In the genomic region with DNA sequence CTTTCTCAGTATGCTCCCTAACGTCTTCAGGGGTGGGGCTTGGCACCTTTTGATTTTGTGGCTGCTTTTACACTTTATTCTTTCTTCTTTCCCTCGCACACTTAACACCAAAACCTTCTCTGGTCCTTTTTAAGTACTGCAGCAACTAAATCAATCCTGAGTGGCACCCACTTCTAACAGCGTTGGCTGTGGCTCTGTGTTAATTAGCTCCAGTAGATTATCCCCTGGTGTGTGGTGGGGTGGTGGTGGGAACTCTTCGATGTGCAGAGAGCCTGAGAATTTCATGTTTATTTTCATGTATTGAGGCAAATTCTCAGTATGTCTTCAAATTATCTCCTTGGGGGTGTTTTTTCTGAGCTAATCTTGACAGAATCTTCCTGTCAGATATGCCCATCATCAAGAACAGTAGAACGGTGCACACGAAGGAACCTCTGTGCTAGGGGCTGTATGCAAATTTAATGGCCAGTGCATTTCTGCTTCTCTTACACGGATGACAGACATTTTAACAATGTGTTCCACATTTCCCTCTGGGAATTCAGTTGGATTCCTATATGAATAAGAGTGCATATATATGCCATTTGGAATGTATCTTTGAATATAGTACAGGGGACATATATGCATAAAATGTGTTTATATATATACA, we compare ENCODE assay signal across 31 mouse cellular contexts.
DNase-seq lines count a peak whose midpoint lies in the region; ATAC-seq lines count a peak whose summit lies in the region.
"Had no signal": no experiment of that assay in that cellular context is flagged by ENCODE, and none has a peak within 500 bp of the region (broad histone marks: within the 10 kb centered on the region; RNA-seq: fewer than 3 reads in every experiment).

No protein-coding gene starts in this region.

- H3K27me3 ChIP-seq in hindbrain, embryonic 12.5 days: no peaks in the 10 kb centered on the region
- H3K27me3 ChIP-seq in hindbrain, embryonic 13.5 days: no peaks in the 10 kb centered on the region
- no peaks in the 10 kb centered on the region for H3K27me3 ChIP-seq in forebrain, embryonic 15.5 days
- H3K27me3 ChIP-seq in kidney, embryonic 16.5 days (ENCODE audit: insufficient read depth, low read length): no peaks in the 10 kb centered on the region
- H3K27me3 ChIP-seq: embryonic facial prominence, embryonic 13.5 days; heart, embryonic 12.5 days; hindbrain, embryonic 15.5 days; kidney, embryonic 15.5 days; limb, embryonic 13.5 days; lung, embryonic 15.5 days had no signal

- peak; percentile 6 for DNase-seq in thymus, postnatal 14 days
- no peak for DNase-seq in thymus, postnatal 25 days
- no peak for DNase-seq in kidney, postnatal 25 days
- DNase-seq: adrenal gland, postnatal 25 days; cerebellum, adult 18-20 months; cerebellum, postnatal 10 days; gastrocnemius, adult 2 months; gastrocnemius, postnatal 36 days; heart, adult 18-20 months; heart, postnatal 4 days; kidney, adult 18-20 months; kidney, postnatal 4 days; lung, postnatal 36 days; right cerebral cortex, adult 18-20 months; spleen, adult 18-20 months; thymus, adult 18-20 months; thymus, postnatal 4 days had no signal

- 51% methylated on average over 7 of the region's 7 CpGs for WGBS in hindbrain, embryonic 12.5 days
- WGBS in hindbrain, embryonic 13.5 days: 35% methylated on average over 7 of the region's 7 CpGs
- 13% methylated on average over 7 of the region's 7 CpGs for WGBS in forebrain, embryonic 15.5 days
- WGBS in kidney, embryonic 16.5 days: 41% methylated on average over 7 of the region's 7 CpGs

- H3K36me3 ChIP-seq in hindbrain, embryonic 12.5 days: no peaks in the 10 kb centered on the region
- H3K36me3 ChIP-seq in hindbrain, embryonic 13.5 days: no peaks in the 10 kb centered on the region
- no peaks in the 10 kb centered on the region for H3K36me3 ChIP-seq in forebrain, embryonic 15.5 days
- H3K36me3 ChIP-seq in kidney, embryonic 16.5 days (ENCODE audit: insufficient read depth, low read length): no peaks in the 10 kb centered on the region
- H3K36me3 ChIP-seq: embryonic facial prominence, embryonic 13.5 days; heart, embryonic 12.5 days; hindbrain, embryonic 15.5 days; kidney, embryonic 15.5 days; limb, embryonic 13.5 days; lung, embryonic 15.5 days had no signal

- H3K4me3 ChIP-seq in hindbrain, embryonic 12.5 days: no peak overlapping the region
- H3K4me3 ChIP-seq in hindbrain, embryonic 13.5 days: no peak overlapping the region
- no peak overlapping the region for H3K4me3 ChIP-seq in forebrain, embryonic 15.5 days
- H3K4me3 ChIP-seq in kidney, embryonic 16.5 days (ENCODE audit: low read length): no peak overlapping the region
- H3K4me3 ChIP-seq: embryonic facial prominence, embryonic 13.5 days; erythroblast, embryonic 14.5 days; gastrocnemius, adult 2 months; heart, embryonic 12.5 days; hindbrain, embryonic 15.5 days; kidney, embryonic 15.5 days; limb, embryonic 13.5 days; lung, embryonic 15.5 days had no signal

- H3K4me1 ChIP-seq in hindbrain, embryonic 12.5 days: peaks cover 2% of the 10 kb centered on the region; the same call in 1 of the 2 replicates
- peaks cover 6% of the 10 kb centered on the region; the same call in 1 of the 2 replicates for H3K4me1 ChIP-seq in hindbrain, embryonic 13.5 days (replicated peaks)
- peaks cover 12% of the 10 kb centered on the region for H3K4me1 ChIP-seq in forebrain, embryonic 15.5 days
- H3K4me1 ChIP-seq in kidney, embryonic 16.5 days (ENCODE audit: insufficient read depth, low read length): no peaks in the 10 kb centered on the region
- H3K4me1 ChIP-seq: embryonic facial prominence, embryonic 13.5 days; kidney, embryonic 15.5 days; lung, embryonic 15.5 days had no signal

- H3K9ac ChIP-seq in hindbrain, embryonic 12.5 days: no peak overlapping the region
- no peak overlapping the region for H3K9ac ChIP-seq in hindbrain, embryonic 13.5 days
- H3K9ac ChIP-seq in forebrain, embryonic 15.5 days (replicated peaks): no peak overlapping the region
- no peak overlapping the region for H3K9ac ChIP-seq in kidney, embryonic 16.5 days (replicated peaks; ENCODE audit: low read length)
- H3K9ac ChIP-seq: embryonic facial prominence, embryonic 13.5 days; heart, embryonic 12.5 days; hindbrain, embryonic 15.5 days; kidney, embryonic 15.5 days; limb, embryonic 13.5 days; lung, embryonic 15.5 days had no signal

- no peaks in the 10 kb centered on the region for H3K9me3 ChIP-seq in hindbrain, embryonic 12.5 days (replicated peaks)
- no peaks in the 10 kb centered on the region for H3K9me3 ChIP-seq in hindbrain, embryonic 13.5 days
- H3K9me3 ChIP-seq in forebrain, embryonic 15.5 days: no peaks in the 10 kb centered on the region
- H3K9me3 ChIP-seq in kidney, embryonic 16.5 days (ENCODE audit: low read length): no peaks in the 10 kb centered on the region
- H3K9me3 ChIP-seq: embryonic facial prominence, embryonic 13.5 days; heart, embryonic 12.5 days; hindbrain, embryonic 15.5 days; kidney, embryonic 15.5 days; limb, embryonic 13.5 days; lung, embryonic 15.5 days had no signal

- H3K4me2 ChIP-seq in hindbrain, embryonic 12.5 days (replicated peaks): no peak overlapping the region
- no peak overlapping the region for H3K4me2 ChIP-seq in hindbrain, embryonic 13.5 days
- no peak overlapping the region for H3K4me2 ChIP-seq in forebrain, embryonic 15.5 days (replicated peaks)
- no peak overlapping the region for H3K4me2 ChIP-seq in kidney, embryonic 16.5 days (replicated peaks; ENCODE audit: low read depth, low read length)
- H3K4me2 ChIP-seq: embryonic facial prominence, embryonic 13.5 days; heart, embryonic 12.5 days; hindbrain, embryonic 15.5 days; kidney, embryonic 15.5 days; limb, embryonic 13.5 days; liver, embryonic 11.5 days; lung, embryonic 15.5 days had no signal

- ATAC-seq in hindbrain, embryonic 12.5 days (ENCODE audit: low FRiP score): no peak
- ATAC-seq in hindbrain, embryonic 13.5 days (ENCODE audit: low FRiP score): no peak
- 0 out of 2 replicates have a peak, but pooled peaks have one; percentile 33 for ATAC-seq in forebrain, embryonic 15.5 days (replicated peaks)
- ATAC-seq in kidney, embryonic 16.5 days (ENCODE audit: low FRiP score, low TSS enrichment): no peak
- ATAC-seq: inflammation-experienced regulatory T-cells, adult 6 months had no signal

- H3K27ac ChIP-seq in hindbrain, embryonic 12.5 days: 0 out of 2 replicates have a peak overlapping the region, but pooled peaks have one; percentile 2
- no peak overlapping the region for H3K27ac ChIP-seq in hindbrain, embryonic 13.5 days
- no peak overlapping the region for H3K27ac ChIP-seq in forebrain, embryonic 15.5 days (replicated peaks)
- H3K27ac ChIP-seq in kidney, embryonic 16.5 days (ENCODE audit: low read length): no peak overlapping the region
- H3K27ac ChIP-seq: embryonic facial prominence, embryonic 13.5 days; gastrocnemius, adult 2 months; hindbrain, embryonic 15.5 days; kidney, embryonic 15.5 days; limb, embryonic 13.5 days; lung, embryonic 15.5 days; stomach, postnatal 0 days had no signal
